26 mouse cellular contexts compared by ENCODE assay signal in the genomic region with DNA sequence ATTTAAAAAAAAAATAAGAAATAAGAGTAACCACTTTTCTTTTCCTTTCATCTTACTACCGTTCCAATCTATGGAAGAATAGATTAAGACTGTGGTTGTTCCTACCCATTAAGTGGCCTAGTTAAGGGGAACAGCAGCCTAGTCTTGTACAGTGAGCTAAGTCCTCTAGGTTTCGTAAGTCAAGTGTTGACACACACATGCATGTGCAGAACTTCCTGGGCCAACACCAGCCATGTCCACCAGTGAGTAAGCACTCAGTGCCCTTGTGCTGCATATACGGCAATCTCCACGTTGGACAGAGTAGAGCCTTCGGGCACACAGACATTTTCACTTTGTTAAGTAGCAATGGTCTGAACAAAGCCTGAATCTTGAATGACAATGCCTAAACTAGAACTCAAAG. TPM values are rescaled to one million over a fixed set of nuclear protein-coding genes. Genes with fewer than 3 reads are reported as not detected.
A peak's percentile ranks its signal among the peaks of the same experiment; 100 is the strongest.
DNase-seq lines count a peak whose midpoint lies in the region; ATAC-seq and TF ChIP-seq lines count a peak whose summit lies in the region.
"Had no signal": no experiment of that assay in that cellular context is flagged by ENCODE, and none has a peak within 500 bp of the region (broad histone marks: within the 10 kb centered on the region; RNA-seq: fewer than 3 reads in every experiment).

No protein-coding gene starts in this region.

- 48% methylated on average over 5 of the region's 5 CpGs for WGBS in liver, adult 2 months
- WGBS in liver, embryonic 11.5 days: 88% methylated on average over 5 of the region's 5 CpGs
- WGBS in lung, adult 2 months: 79% methylated on average over 5 of the region's 5 CpGs

- H3K4me1 ChIP-seq in liver, adult 2 months (ENCODE audit: control insufficient read depth, insufficient read depth, low read length): peaks cover 11% of the 10 kb centered on the region; the same call in 1 of the 2 replicates
- H3K4me1 ChIP-seq in liver, embryonic 11.5 days (replicated peaks; ENCODE audit: control insufficient read depth, insufficient read depth, low read length): no peaks in the 10 kb centered on the region
- no peaks in the 10 kb centered on the region for H3K4me1 ChIP-seq in lung, adult 2 months (ENCODE audit: control insufficient read depth, insufficient read depth, low read length)
- H3K4me1 ChIP-seq: embryonic facial prominence, embryonic 13.5 days; forebrain, embryonic 10.5 days; forebrain, embryonic 15.5 days; hindbrain, embryonic 13.5 days; liver, embryonic 13.5 days had no signal

- peak; percentile 90 for DNase-seq in liver, adult 2 months (ENCODE audit: extremely low read depth, low read depth, low spot score)
- no peak for DNase-seq in liver, embryonic 11.5 days (ENCODE audit: low spot score)
- DNase-seq in lung, postnatal 25 days (ENCODE audit: low spot score): peak; percentile 58
- DNase-seq in lung, adult 2 months: no peak
- peak; percentile 54 for DNase-seq in lung, postnatal 36 days
- DNase-seq in cerebellum, postnatal 10 days: no peak
- no peak for DNase-seq in left cerebral cortex, postnatal 25 days (ENCODE audit: low spot score in 2 of 2)
- DNase-seq: adrenal gland, adult 2 months; cerebellum, adult 11-12 months; cerebellum, adult 9-11 months; gastrocnemius, postnatal 25 days; heart, adult 18-20 months; heart, postnatal 36 days; kidney, adult 9 months; kidney, postnatal 10 days; layer of hippocampus, postnatal 36 days; liver, embryonic 13.5 days; midbrain, embryonic 14.5 days had no signal

- H3K4me2 ChIP-seq in liver, embryonic 11.5 days: no peak overlapping the region
- H3K4me2 ChIP-seq: embryonic facial prominence, embryonic 13.5 days; forebrain, embryonic 15.5 days; heart, embryonic 11.5 days; hindbrain, embryonic 13.5 days; liver, embryonic 13.5 days had no signal

- intact Hi-C loops in left cerebral cortex, postnatal 25 days (cut with DNase I): no loop called here

- no peak for TF ChIP-seq CTCF in liver, adult 2 months (IDR thresholded peaks at IDR 0.05; ENCODE audit: low read depth, low read length)
- no peak for TF ChIP-seq CTCF in lung, adult 2 months (IDR thresholded peaks at IDR 0.05; ENCODE audit: insufficient read depth, low read length)

- H3K27ac ChIP-seq in liver, adult 2 months (replicated peaks; ENCODE audit: insufficient read depth, low read depth, low read length): peak overlapping the region; percentile 75
- H3K27ac ChIP-seq in liver, embryonic 11.5 days (ENCODE audit: low read depth, low read length): no peak overlapping the region
- H3K27ac ChIP-seq: embryonic facial prominence, embryonic 13.5 days; forebrain, embryonic 10.5 days; forebrain, embryonic 15.5 days; hindbrain, embryonic 13.5 days; liver, embryonic 13.5 days; stomach, postnatal 0 days had no signal

- no peak overlapping the region for H3K4me3 ChIP-seq in liver, adult 2 months (ENCODE audit: insufficient read depth, low read depth, low read length)
- no peak overlapping the region for H3K4me3 ChIP-seq in liver, embryonic 11.5 days (ENCODE audit: low read depth, low read length)
- H3K4me3 ChIP-seq in lung, adult 2 months (replicated peaks; ENCODE audit: extremely low read depth, low read depth, low read length): no peak overlapping the region
- H3K4me3 ChIP-seq: embryonic facial prominence, embryonic 13.5 days; forebrain, embryonic 10.5 days; forebrain, embryonic 15.5 days; hindbrain, embryonic 13.5 days; liver, embryonic 13.5 days had no signal

- no peaks in the 10 kb centered on the region for H3K79me2 ChIP-seq in liver, adult 2 months (ENCODE audit: control insufficient read depth, insufficient read depth, low read length)

- no peak overlapping the region for H3K9ac ChIP-seq in liver, adult 2 months (ENCODE audit: low read depth, low read length)
- H3K9ac ChIP-seq in liver, embryonic 11.5 days (ENCODE audit: low read depth, low read length): no peak overlapping the region
- H3K9ac ChIP-seq: embryonic facial prominence, embryonic 13.5 days; forebrain, embryonic 15.5 days; hindbrain, embryonic 13.5 days; liver, embryonic 13.5 days had no signal

- no peak for TF ChIP-seq POLR2A in liver, adult 2 months (IDR thresholded peaks at IDR 0.05; ENCODE audit: extremely low read depth, insufficient read depth, low read length)
- TF ChIP-seq POLR2A in lung, adult 2 months (IDR thresholded peaks at IDR 0.05; ENCODE audit: borderline replicate concordance, extremely low read depth, low read depth, low read length): no peak

- no peak for ATAC-seq in liver, embryonic 11.5 days (replicated peaks; ENCODE audit: low FRiP score)
- ATAC-seq: CD4-positive, CD25-positive, alpha-beta regulatory T cell, adult 4 months; forebrain, embryonic 15.5 days; intestine, postnatal 0 days had no signal

- H3K27me3 ChIP-seq in liver, adult 2 months (ENCODE audit: control insufficient read depth, insufficient read depth, low read length): no peaks in the 10 kb centered on the region
- no peaks in the 10 kb centered on the region for H3K27me3 ChIP-seq in liver, embryonic 11.5 days (replicated peaks; ENCODE audit: control insufficient read depth, insufficient read depth, low read length)
- H3K27me3 ChIP-seq: embryonic facial prominence, embryonic 13.5 days; forebrain, embryonic 15.5 days; hindbrain, embryonic 13.5 days; liver, embryonic 13.5 days had no signal

- no peaks in the 10 kb centered on the region for H3K36me3 ChIP-seq in liver, adult 2 months (ENCODE audit: control insufficient read depth, insufficient read depth, low read length)
- H3K36me3 ChIP-seq in liver, embryonic 11.5 days (ENCODE audit: control insufficient read depth, insufficient read depth, low read length): no peaks in the 10 kb centered on the region
- H3K36me3 ChIP-seq: embryonic facial prominence, embryonic 13.5 days; forebrain, embryonic 10.5 days; forebrain, embryonic 15.5 days; hindbrain, embryonic 13.5 days; liver, embryonic 13.5 days had no signal

- no peaks in the 10 kb centered on the region for H3K9me3 ChIP-seq in liver, embryonic 11.5 days (ENCODE audit: control insufficient read depth, low read length)
- H3K9me3 ChIP-seq: embryonic facial prominence, embryonic 13.5 days; forebrain, embryonic 10.5 days; forebrain, embryonic 15.5 days; hindbrain, embryonic 13.5 days; liver, embryonic 13.5 days had no signal

RNA-seq across cellular contexts. Expression of a gene that starts 13.8 kb away (rescaled TPM):
- total RNA-seq in liver, adult 2 months (2014; rRNA removed): 69.1 and 78.1 TPM in 2 replicates
- 10.7 and 16.9 TPM in 2 replicates for polyA plus RNA-seq in liver, adult 2 months (2012; rRNA removed)
- 213 and 239 TPM in 2 replicates for polyA plus RNA-seq in liver, embryonic 11.5 days (2014; fragmentation: Nextera tagmentation; extraction: Ambion mirVana)
- 22.3 and 32.3 TPM in 2 replicates for polyA plus RNA-seq in lung, adult 2 months (2012; rRNA removed)
- total RNA-seq in left cerebral cortex, postnatal 25 days (2021): 100 to 1,000 TPM; 107 to 124 TPM

RNA-seq across cellular contexts. Expression of a gene that starts 20.2 kb away (rescaled TPM):
- total RNA-seq in liver, adult 2 months (2014; rRNA removed): 52.0 and 57.7 TPM in 2 replicates
- 37.9 and 40.9 TPM in 2 replicates for polyA plus RNA-seq in liver, adult 2 months (2012; rRNA removed)
- 9.4 and 10.7 TPM in 2 replicates for polyA plus RNA-seq in liver, embryonic 11.5 days (2014; fragmentation: Nextera tagmentation; extraction: Ambion mirVana)
- 30.1 and 39.1 TPM in 2 replicates for polyA plus RNA-seq in lung, adult 2 months (2012; rRNA removed)
- 10 to 100 TPM; 44.1 to 47.6 TPM for total RNA-seq in left cerebral cortex, postnatal 25 days (2021)

Comparison
In these comparisons a context has a peak if more than half of its experiments do, and no peak if none do; other contexts are left out.
1. DNase-seq: peak in liver, adult 2 months (single experiment), lung, postnatal 25 days (single experiment) and lung, postnatal 36 days (single experiment); none in liver, embryonic 11.5 days (single experiment), lung, adult 2 months (single experiment), cerebellum, postnatal 10 days (0 of 2) and left cerebral cortex, postnatal 25 days (0 of 2).